Mouse (Mus musculus): ENCODE results near the gene Ppp1r9a. TPM values are rescaled to one million over a fixed set of nuclear protein-coding genes. Genes with fewer than 3 reads are reported as not detected.

Ppp1r9a gene
- polyA plus RNA-seq, 1 experiment = 8.9 TPM

GRCm38 (mm10) chr6:5177967-5178891, 275.5 kb downstream of the Ppp1r9a start:
- no peaks in the 10 kb centered on the region for H3K4me1 ChIP-seq (ENCODE audit: control insufficient read depth, insufficient read depth, insufficient read length, low read length)
- no peak overlapping the region; the same call in 1 of the 2 replicates for H3K27ac ChIP-seq (replicated peaks; ENCODE audit: low read depth, low read length)
- H3K4me3 ChIP-seq (ENCODE audit: insufficient read depth, low read depth, low read length) = peak overlapping the region; percentile 31; the same call in 1 of the 2 replicates

GRCm38 (mm10) chr6:5179189-5179588, 276.5 kb downstream of the Ppp1r9a start:
- Histone ChIP-seq H3K27ac (replicated peaks; ENCODE audit: low read depth, low read length) (no peak overlapping the region), H3K4me3 (ENCODE audit: insufficient read depth, low read depth, low read length) (no peak overlapping the region), H3K4me1 (ENCODE audit: control insufficient read depth, insufficient read depth, insufficient read length, low read length) (no peaks in the 10 kb centered on the region)

- Histone ChIP-seq H3K4me1 (ENCODE audit: control insufficient read depth, insufficient read depth, insufficient read length, low read length) (no peaks in the 10 kb centered on the region), H3K4me3 (ENCODE audit: insufficient read depth, low read depth, low read length) (no peak overlapping the region), H3K27ac (replicated peaks; ENCODE audit: low read depth, low read length) (no peak overlapping the region)
Observed at GRCm38 (mm10) chr6:5180645-5181044, 277.9 kb downstream of the Ppp1r9a start.

- H3K4me3 ChIP-seq (ENCODE audit: insufficient read depth, low read depth, low read length) = no peak overlapping the region
- H3K27ac ChIP-seq (replicated peaks; ENCODE audit: low read depth, low read length) = no peak overlapping the region
- H3K4me1 ChIP-seq (ENCODE audit: control insufficient read depth, insufficient read depth, insufficient read length, low read length) = no peaks in the 10 kb centered on the region; the same call in 1 of the 2 replicates
Observed at GRCm38 (mm10) chr6:5186229-5186950, 283.7 kb downstream of the Ppp1r9a start.

- Histone ChIP-seq H3K4me3 (ENCODE audit: insufficient read depth, low read depth, low read length) (no peak overlapping the region), H3K4me1 (ENCODE audit: control insufficient read depth, insufficient read depth, insufficient read length, low read length) (no peaks in the 10 kb centered on the region; the same call in 1 of the 2 replicates), H3K27ac (replicated peaks; ENCODE audit: low read depth, low read length) (no peak overlapping the region)
Observed at GRCm38 (mm10) chr6:5187586-5187985, 284.9 kb downstream of the Ppp1r9a start.

GRCm38 (mm10) chr6:5188036-5188435, 285.3 kb downstream of the Ppp1r9a start:
- no peak overlapping the region for H3K4me3 ChIP-seq (ENCODE audit: insufficient read depth, low read depth, low read length)

GRCm38 (mm10) chr6:5188938-5189337, 286.2 kb downstream of the Ppp1r9a start:
- peaks cover 2% of the 10 kb centered on the region; the same call in 1 of the 2 replicates for H3K4me1 ChIP-seq (ENCODE audit: control insufficient read depth, insufficient read depth, insufficient read length, low read length)
- no peak overlapping the region for H3K4me3 ChIP-seq (ENCODE audit: insufficient read depth, low read depth, low read length)
- no peak overlapping the region for H3K27ac ChIP-seq (replicated peaks; ENCODE audit: low read depth, low read length)

More at GRCm38 (mm10) chr6:5188036-5188435, 285.3 kb downstream of the Ppp1r9a start:
- Histone ChIP-seq H3K27ac (replicated peaks; ENCODE audit: low read depth, low read length) (no peak overlapping the region), H3K4me1 (ENCODE audit: control insufficient read depth, insufficient read depth, insufficient read length, low read length) (no peaks in the 10 kb centered on the region; the same call in 1 of the 2 replicates)

- Histone ChIP-seq H3K4me1 (ENCODE audit: control insufficient read depth, insufficient read depth, insufficient read length, low read length) (peaks cover 2% of the 10 kb centered on the region; the same call in 1 of the 2 replicates), H3K27ac (replicated peaks; ENCODE audit: low read depth, low read length) (no peak overlapping the region), H3K4me3 (ENCODE audit: insufficient read depth, low read depth, low read length) (no peak overlapping the region)
Observed at GRCm38 (mm10) chr6:5189507-5189906, 286.8 kb downstream of the Ppp1r9a start.

GRCm38 (mm10) chr6:5190761-5191160, 288.0 kb downstream of the Ppp1r9a start:
- H3K4me1 ChIP-seq (ENCODE audit: control insufficient read depth, insufficient read depth, insufficient read length, low read length) = peaks cover 2% of the 10 kb centered on the region; the same call in 1 of the 2 replicates
- no peak overlapping the region for H3K27ac ChIP-seq (replicated peaks; ENCODE audit: low read depth, low read length)
- H3K4me3 ChIP-seq (ENCODE audit: insufficient read depth, low read depth, low read length) = no peak overlapping the region

GRCm38 (mm10) chr6:5193693-5194092, 291.0 kb downstream of the Ppp1r9a start, which contains the start of gene Pon1:
Gene Pon1, minus strand, starts transcription at chr6:5193946.
- peaks cover 2% of the 10 kb centered on the region; the same call in 1 of the 2 replicates for H3K4me1 ChIP-seq (ENCODE audit: control insufficient read depth, insufficient read depth, insufficient read length, low read length)
- 0 out of 2 replicates have a peak within 1 kb of the TSS, but pooled peaks have one; percentile 22 for H3K4me3 ChIP-seq (ENCODE audit: insufficient read depth, low read depth, low read length)
- 0 out of 2 replicates have a peak within 1 kb of the TSS, but pooled peaks have one; percentile 14 for H3K27ac ChIP-seq (replicated peaks; ENCODE audit: low read depth, low read length)

- 0 out of 2 replicates have a peak, but pooled peaks cover under 1% of the 10 kb centered on the region for H3K4me1 ChIP-seq (ENCODE audit: control insufficient read depth, insufficient read depth, insufficient read length, low read length)
- no peak overlapping the region for H3K4me3 ChIP-seq (ENCODE audit: insufficient read depth, low read depth, low read length)
- peak overlapping the region; percentile 80 for H3K27ac ChIP-seq (replicated peaks; ENCODE audit: low read depth, low read length)
Observed at GRCm38 (mm10) chr6:5198590-5198989, 295.9 kb downstream of the Ppp1r9a start.

GRCm38 (mm10) chr6:5199376-5199905, 296.7 kb downstream of the Ppp1r9a start:
- Histone ChIP-seq H3K27ac (replicated peaks; ENCODE audit: low read depth, low read length) (peak overlapping the region; percentile 80), H3K4me1 (ENCODE audit: control insufficient read depth, insufficient read depth, insufficient read length, low read length) (peaks cover 1% of the 10 kb centered on the region; the same call in 1 of the 2 replicates), H3K4me3 (ENCODE audit: insufficient read depth, low read depth, low read length) (no peak overlapping the region)

- H3K4me1 ChIP-seq (ENCODE audit: control insufficient read depth, insufficient read depth, insufficient read length, low read length) = peaks cover 2% of the 10 kb centered on the region; the same call in 1 of the 2 replicates
- peak overlapping the region; percentile 97 for H3K27ac ChIP-seq (replicated peaks; ENCODE audit: low read depth, low read length)
- H3K4me3 ChIP-seq (ENCODE audit: insufficient read depth, low read depth, low read length) = no peak overlapping the region
Observed at GRCm38 (mm10) chr6:5199916-5200315, 297.2 kb downstream of the Ppp1r9a start.

- Histone ChIP-seq H3K4me3 (ENCODE audit: insufficient read depth, low read depth, low read length) (no peak overlapping the region), H3K4me1 (ENCODE audit: control insufficient read depth, insufficient read depth, insufficient read length, low read length) (peaks cover 2% of the 10 kb centered on the region; the same call in 1 of the 2 replicates), H3K27ac (replicated peaks; ENCODE audit: low read depth, low read length) (no peak overlapping the region)
Observed at GRCm38 (mm10) chr6:5207817-5208216, 305.1 kb downstream of the Ppp1r9a start.

Measured in brown adipose tissue, adult 24 weeks (tissue).